Mouse (Mus musculus) liver, adult 2 months (tissue): ENCODE results near the gene Hlcs.

Source experiments
- CTCF ChIP-seq: fragments of 200-500 bp; IDR thresholded peaks from 2 replicates; pipeline ENCODE4 v1.5.1; 2011; ENCODE audit warnings: low read depth, low read length, control low read depth
- POLR2A ChIP-seq: fragments of 200-500 bp; IDR thresholded peaks from 2 replicates; pipeline ENCODE4 v1.6.1; 2011; ENCODE audit warnings: low read length, control low read depth; ENCODE audit not compliant: insufficient read depth; ENCODE audit errors: extremely low read depth

- TF ChIP-seq CTCF (no peak), POLR2A (no peak)
Measured at GRCm38 (mm10) chr16:94118394-94118793, 195.0 kb downstream of the Hlcs start.
